Mouse (Mus musculus) mesoderm, embryonic 11.5 days (tissue): ENCODE measurements around the gene Klk13.
"Not testable (repeated sequence)": the region's sequence is repeated elsewhere in the genome, so short reads cannot be mapped to it uniquely, and the experiment has no call there.

ENCODE experiments used
- DNase-seq: peaks from one replicate; pipeline ENCODE4 v3.0.0-alpha.2; 2012; ENCODE audit warnings: low read depth, low spot score

Klk13 gene

GRCm38 (mm10) chr7:43712267-43712666 is at the start of gene Klk13:
TSS of gene Klk13 (plus strand) at chr7:43712567.
- DNase-seq = no peak

- DNase-seq = no peak
These were observed 49.6 kb upstream of the Klk13 start for GRCm38 (mm10) chr7:43662804-43663203.

DNA sequence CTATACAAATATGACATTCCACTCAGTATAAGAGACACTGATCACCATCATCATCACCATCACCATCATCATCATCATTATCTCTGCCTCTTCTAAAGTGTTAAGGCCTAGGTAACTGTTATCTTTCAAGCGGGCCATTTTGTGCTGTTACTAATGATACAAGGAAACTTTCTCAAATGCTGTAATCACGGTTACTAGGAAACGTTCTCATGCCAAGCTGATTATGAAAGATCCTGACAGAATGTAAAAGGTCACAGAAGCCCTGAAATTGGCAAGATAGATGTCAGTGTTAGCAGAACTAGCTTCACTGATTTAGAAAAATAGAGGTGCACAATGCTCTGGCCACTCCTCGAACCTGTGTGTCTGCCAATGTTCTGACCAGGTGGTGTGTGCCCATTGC is 45.1 kb upstream of the Klk13 start:
- not testable (repeated sequence) for DNase-seq

GRCm38 (mm10) chr7:43668582-43668981 is 43.8 kb upstream of the Klk13 start:
- peak; percentile 37 for DNase-seq

DNA sequence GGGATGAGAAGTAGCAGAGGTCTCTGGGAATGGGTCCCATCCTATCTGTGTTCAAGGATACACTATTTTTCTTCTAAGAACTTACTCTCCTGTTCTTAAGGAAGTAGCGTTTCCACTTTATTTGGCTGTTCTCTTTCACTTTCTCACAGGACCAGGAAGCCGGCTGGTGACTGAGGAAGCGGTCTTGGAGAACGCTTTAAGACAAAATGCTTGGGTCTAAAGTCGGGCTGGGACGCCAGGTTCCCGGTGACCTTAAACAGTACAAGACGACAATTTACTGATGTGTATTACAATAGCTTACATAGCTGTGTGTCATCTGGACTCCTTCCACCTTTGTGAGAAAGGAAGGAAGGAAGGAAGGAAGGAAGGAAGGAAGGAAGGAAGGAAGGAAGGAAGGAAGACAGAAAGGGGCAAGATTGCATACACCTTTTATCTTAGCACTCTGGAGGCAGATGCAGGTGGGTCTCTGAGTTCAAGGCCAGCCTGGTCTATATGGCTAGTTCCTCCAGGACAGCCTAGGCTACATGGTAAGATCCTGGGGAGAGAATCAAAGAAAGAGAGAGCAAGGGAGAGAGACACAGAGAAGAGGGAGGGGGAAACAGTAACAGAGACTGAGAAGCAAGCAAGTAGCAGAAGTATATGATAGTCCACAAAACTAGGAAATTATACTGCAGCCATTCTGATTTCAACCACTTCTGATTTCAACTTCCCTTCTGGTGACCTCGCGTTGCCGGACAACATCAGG is 41.1 kb upstream of the Klk13 start:
- no peak for DNase-seq

GRCm38 (mm10) chr7:43671809-43672580 is 40.4 kb upstream of the Klk13 start, which contains the start of gene Ctu1:
TSS of gene Ctu1 (plus strand) at chr7:43672016.
- peak; percentile 88 for DNase-seq

GRCm38 (mm10) chr7:43672581-43673260 is 39.6 kb upstream of the Klk13 start:
- peak; percentile 11 for DNase-seq

GRCm38 (mm10) chr7:43675091-43675490 is 37.3 kb upstream of the Klk13 start:
- no peak for DNase-seq

DNA sequence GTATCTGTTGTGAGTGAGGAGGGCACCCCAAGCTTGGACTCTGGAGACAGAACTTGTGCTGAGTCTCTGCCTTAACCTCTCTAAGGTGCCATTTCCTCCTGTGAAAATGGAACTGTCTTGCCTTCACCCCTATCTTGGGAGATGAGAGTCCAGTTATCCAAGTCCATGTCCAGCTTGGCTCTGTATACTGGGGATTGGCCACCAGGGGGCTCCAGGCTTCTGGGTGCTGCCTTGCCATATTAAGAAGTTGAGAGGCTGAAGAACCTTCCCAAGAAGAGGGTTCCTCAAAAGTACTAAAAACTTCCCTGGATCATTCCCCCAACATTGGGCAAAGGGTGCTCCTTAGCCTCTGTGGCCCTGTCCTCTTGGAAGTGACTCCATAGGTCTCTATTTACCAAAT is 33.9 kb upstream of the Klk13 start:
- DNase-seq = peak; percentile 30

GRCm38 (mm10) chr7:43680960-43681359 is 31.4 kb upstream of the Klk13 start:
- DNase-seq = peak; percentile 73

DNA sequence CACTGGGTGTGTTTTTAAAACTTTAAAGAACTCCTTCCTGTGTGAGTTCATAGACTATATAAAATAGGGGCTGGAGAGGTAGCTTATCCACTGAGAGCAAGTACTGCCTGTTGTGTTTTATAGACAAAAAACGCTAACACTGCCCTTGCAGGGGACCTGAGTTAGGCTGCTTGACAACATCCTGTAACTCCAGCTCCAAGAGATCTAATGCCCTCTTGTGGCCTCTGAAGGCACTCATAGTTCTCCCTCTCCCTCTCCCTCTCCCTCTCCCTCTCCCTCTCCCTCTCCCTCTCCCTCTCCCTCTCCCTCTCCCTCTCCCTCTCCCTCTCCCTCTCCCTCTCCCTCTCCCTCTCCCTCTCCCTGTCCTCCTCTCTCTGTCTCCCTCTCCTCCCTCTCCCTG is 29.9 kb upstream of the Klk13 start:
- not testable (repeated sequence) for DNase-seq

DNA sequence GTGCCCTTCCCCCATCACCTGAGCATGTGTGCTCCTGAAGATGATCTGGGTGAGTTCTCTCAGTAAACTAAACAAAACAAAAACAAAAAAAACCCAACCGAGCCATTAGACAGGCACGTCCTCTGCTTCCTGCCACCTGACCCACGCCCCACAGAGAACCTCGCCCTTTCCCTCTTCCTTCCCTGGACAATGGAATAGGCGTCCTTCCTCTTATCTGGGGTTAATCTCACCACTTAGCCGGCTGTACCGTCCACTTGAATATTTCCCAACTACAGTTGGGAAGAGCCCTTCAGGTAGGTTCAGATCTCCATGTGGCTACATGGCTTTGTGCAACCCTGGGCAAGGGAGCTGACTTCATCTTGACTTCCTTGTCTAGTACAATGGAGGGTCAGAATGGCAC is 27.3 kb upstream of the Klk13 start:
- no peak for DNase-seq

DNA sequence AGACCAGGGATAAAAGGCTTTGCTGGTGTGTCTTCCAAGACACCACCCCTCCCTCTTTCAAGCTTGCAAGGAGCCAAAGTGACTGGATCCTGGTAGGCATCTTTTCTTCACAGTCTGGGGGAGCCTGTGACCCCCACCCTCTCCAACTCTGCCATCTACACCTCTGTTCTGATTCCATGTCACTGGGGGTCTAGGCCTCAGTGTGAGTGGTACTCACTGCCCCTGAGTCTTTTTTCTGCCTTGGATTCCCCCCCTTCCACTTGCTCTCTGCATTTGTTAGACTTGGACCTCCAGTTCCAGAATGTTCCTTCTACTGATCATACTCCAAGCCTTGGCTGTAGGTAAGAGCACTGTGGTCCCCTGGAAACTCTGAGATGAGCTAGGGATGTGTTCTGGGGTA is 22.2 kb upstream of the Klk13 start, which contains the start of gene Klk14:
TSS of gene Klk14 (plus strand) at position 301 of the 400 bp plus-strand sequence.
- no peak for DNase-seq

DNA sequence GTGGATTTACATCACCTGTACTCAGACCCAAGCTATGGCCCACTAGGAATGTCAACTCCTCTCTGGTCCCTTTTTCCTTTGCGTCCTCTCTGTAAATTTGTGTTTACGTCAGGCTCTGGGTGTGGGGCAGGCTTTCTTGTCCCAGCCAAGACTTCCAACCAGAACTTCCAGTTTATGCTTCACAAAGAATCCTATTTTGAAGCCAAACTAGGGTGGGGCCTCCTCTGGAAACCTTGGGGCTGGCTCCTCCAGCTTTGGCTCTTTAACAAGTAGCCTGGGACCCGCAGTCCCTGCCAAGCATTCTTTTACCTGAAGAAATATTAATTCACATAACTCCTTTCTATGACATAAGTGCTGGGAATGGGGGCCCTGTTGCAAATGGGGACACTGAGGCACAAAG is 2.3 kb upstream of the Klk13 start:
- DNase-seq = no peak

DNA sequence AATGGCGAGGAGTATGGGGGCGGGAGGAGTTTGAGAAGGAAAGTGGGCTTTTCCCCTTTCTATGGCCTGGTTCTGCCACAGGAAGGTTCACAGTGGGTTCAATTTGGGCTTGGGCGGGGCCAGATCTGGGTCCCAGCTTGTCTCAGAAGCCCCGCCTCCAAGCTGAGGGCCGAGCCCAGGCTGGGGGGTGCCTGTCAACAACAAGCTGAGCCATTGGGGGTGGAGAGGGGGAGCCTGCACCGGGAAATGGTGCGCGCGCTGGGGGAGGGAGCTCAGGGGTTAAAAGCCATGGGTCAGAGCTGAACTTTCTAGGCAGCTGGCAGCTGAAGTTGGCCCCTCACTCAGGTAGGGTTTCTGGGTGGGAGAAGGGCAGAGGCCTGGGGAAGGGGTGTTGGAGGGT is 550 bp downstream of the Klk13 start:
- no peak for DNase-seq

DNA sequence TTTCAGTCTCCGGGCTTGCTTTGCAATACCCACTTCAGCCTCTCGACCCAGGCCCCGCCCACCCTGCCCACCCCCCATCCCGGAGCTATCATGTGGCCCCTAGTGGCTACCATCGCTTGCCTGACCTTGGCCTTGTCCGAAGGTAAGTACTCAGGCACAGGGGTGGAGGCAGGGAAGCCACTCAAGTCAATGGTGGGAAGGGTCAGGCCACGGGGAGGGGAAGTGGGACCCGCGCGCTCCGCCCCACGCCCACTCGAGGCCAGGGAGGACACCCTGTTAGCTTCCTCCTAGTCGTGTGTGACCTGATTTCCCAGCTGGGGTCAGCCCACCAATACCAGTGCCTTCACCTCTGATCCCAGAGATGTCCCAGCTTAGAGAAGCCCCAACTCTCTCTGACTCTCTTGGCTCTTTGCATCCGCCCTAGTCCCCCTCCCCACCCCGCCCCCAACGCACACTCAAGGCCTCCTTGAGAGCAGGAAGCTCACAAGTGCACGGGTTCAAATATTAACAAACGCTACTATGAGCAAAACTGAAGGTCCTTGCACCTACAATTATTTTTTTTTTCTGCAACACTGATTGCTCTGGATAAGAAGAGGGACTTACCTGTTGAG is 1.5 kb downstream of the Klk13 start:
- DNase-seq = no peak

DNA sequence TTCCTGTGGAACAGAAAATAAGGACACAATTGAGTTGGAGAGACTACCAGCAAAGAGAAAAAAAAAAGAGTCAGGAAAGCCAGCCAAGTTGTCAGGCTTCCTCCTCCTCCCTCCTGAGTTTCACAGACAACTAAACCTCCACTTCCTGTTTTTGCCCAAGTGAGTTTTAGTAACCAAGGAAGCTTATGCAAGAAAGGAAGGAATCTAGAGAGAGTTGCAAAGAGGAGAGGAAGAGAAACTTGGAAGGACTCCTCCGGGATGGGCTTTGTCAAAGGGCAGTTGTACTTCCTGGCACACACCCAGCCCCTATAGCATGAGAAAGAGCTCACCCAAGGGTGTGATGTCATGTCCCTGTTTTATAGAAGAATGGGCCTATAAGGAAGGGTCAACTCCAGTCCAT is 35.4 kb downstream of the Klk13 start:
- DNase-seq = no peak

- no peak for DNase-seq
These were observed 40.4 kb downstream of the Klk13 start for GRCm38 (mm10) chr7:43752806-43753205.

DNA sequence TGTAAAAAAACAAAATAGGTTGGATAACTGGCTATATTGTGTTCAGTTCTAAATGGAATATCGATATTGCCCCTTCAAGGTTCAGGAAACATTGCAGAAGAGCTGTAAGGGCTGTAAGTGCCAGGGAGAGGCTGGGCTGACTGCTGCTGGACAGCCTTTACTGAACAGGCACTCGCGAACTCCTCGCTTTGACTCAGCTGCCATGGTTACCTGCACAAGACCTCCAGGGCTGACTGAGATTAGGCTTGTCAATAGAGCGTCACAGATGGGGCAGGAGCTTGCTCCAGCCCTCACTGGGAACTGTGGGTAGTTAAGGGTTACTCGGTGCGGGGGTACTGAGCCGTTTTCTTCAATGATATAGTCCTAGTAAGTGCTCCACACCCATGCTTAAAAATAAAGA is 54.1 kb downstream of the Klk13 start:
- no peak for DNase-seq

DNA sequence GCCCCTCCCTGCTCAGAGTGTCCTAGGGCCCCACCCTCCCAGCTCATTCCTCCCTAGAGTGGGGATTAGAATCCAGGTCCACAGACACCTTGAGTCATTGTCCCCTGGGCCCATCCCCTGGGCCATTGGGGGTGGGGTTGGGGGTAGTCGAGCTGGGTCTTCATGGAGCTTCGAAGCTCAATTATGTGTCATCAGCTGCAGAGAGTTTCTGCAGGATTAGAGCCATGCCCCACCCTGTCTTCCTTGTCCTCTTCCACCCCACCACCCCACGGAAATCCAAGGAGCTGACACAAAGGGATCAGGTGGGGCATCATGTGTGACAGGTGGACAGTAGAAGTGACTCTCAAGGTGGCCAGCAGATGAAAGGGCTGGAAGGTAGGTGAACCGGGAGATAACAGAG is 56.2 kb downstream of the Klk13 start, which contains the start of gene Klk12:
TSS of gene Klk12 (plus strand) at position 301 of the 400 bp plus-strand sequence.
- no peak for DNase-seq

- no peak for DNase-seq
These were observed 57.3 kb downstream of the Klk13 start for GRCm38 (mm10) chr7:43769636-43770035.

- DNase-seq = no peak
These were observed 58.3 kb downstream of the Klk13 start for GRCm38 (mm10) chr7:43770701-43771100.
